Mouse (Mus musculus) C2C12 (cell line): Measurements from ENCODE around the gene Ctnnd2. TPM values are rescaled to one million over a fixed set of nuclear protein-coding genes. Genes with fewer than 3 reads are reported as not detected.

ENCODE experiments used
- H3K27me3 ChIP-seq: one replicate; pipeline ENCODE4 v1.6.1; 2011; ENCODE audit not compliant: control insufficient read depth, insufficient read depth, insufficient read length
- H3K36me3 ChIP-seq: one replicate; pipeline ENCODE4 v1.6.1; 2011; ENCODE audit not compliant: control insufficient read depth, insufficient read depth
- H3K4me3 ChIP-seq: one replicate; pipeline ENCODE4 v1.5.1; 2011; ENCODE audit warnings: mild to moderate bottlenecking, control low read depth; ENCODE audit not compliant: poor library complexity, insufficient read depth, severe bottlenecking
- H3K79me2 ChIP-seq: one replicate; pipeline ENCODE4 v1.6.1; 2011; ENCODE audit not compliant: control insufficient read depth, insufficient read depth
- H3K79me3 ChIP-seq: one replicate; pipeline ENCODE4 v1.6.1; 2011; ENCODE audit warnings: low read depth, control low read depth
- H3ac ChIP-seq: one replicate; pipeline ENCODE3; 2011; ENCODE audit warnings: low read depth; ENCODE audit not compliant: control insufficient read depth, insufficient read length
- CEBPB ChIP-seq: IDR thresholded peaks from one replicate; pipeline ENCODE4 v1.6.1; 2011; ENCODE audit warnings: low read depth, mild to moderate bottlenecking, control low read depth, moderate library complexity
- CTCF ChIP-seq: IDR thresholded peaks from one replicate; pipeline ENCODE4 v1.5.1; 2011; ENCODE audit not compliant: control insufficient read depth, insufficient read depth, insufficient read length
- FOSL1 ChIP-seq: IDR thresholded peaks from one replicate; pipeline ENCODE4 v1.8.0; 2011; ENCODE audit warnings: mild to moderate bottlenecking, low read length; ENCODE audit not compliant: poor library complexity, insufficient read depth, severe bottlenecking
- MAX ChIP-seq: IDR thresholded peaks from one replicate; pipeline ENCODE4 v1.6.1; 2011; ENCODE audit warnings: mild to moderate bottlenecking, control low read depth
- MYOD1 ChIP-seq: IDR thresholded peaks from one replicate; pipeline ENCODE4 v1.6.1; 2011; ENCODE audit warnings: low read depth; ENCODE audit not compliant: control insufficient read depth, insufficient read length
- MYOG ChIP-seq: IDR thresholded peaks from one replicate; pipeline ENCODE4 v1.6.1; 2011; ENCODE audit not compliant: control insufficient read depth, insufficient read length; ENCODE audit errors: extremely low read depth
- USF1 ChIP-seq: IDR thresholded peaks from one replicate; pipeline ENCODE4 v1.6.1; 2011; ENCODE audit warnings: low read depth, mild to moderate bottlenecking, control low read depth, moderate library complexity
- polyA plus RNA-seq: library from polyadenylated mRNA; unstranded; fragments of >200 nt; fragmentation: generic; extraction: Trizol; gene quantifications from one replicate; pipeline ENCODE4 v1.2.1, GENCODE M21; 2012; ENCODE audit warnings: missing spikeins

The Ctnnd2 gene
- polyA plus RNA-seq, 1 experiment, result 0.07 TPM

DNA sequence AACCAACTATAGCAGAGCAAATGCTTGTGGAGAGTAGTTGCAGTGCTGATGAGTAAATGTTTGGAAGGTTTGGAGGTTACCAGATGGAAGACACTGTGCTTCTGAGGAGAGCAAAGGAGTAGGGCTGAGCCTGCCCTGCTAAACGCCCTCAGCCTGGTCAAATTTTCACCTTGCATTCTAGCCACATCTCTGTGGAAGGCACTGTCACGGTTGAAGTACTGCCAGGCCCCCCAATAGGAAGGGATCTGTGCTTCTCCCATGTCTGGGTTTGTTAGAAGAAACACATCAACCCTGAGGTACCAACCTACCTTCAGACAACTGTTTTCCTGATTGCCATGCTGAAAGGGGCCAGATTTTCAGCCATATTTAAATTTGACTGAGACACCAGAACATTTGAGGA is 585.6 kb downstream of the Ctnnd2 start:
- H3ac ChIP-seq, result no peak overlapping the region
- no peaks in the 10 kb centered on the region for H3K36me3 ChIP-seq
- H3K27me3 ChIP-seq, result no peaks in the 10 kb centered on the region
- TF ChIP-seq USF1 (no peak), MAX (no peak), MYOD1 (no peak)
- H3K79me3 ChIP-seq, result no peaks in the 10 kb centered on the region
- H3K4me3 ChIP-seq, result no peak overlapping the region
- no peaks in the 10 kb centered on the region for H3K79me2 ChIP-seq

DNA sequence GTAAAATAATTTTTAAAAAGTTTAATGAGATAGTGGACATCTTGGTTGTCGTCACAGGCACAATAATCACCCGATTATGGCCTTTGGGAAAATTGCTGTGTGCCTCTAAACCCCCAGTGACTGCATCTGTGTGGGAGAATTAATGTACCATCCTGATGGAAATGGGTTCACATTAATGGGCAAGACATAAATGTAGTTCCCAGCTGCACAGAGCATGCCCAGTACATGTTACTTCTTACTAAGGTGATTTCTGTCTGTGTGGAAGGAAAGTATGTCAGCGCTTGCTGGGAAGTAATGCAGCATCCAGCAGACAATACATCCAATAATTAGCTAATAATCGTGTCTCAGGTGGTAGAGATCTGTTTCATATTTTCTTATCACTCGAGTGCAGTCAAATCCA is 589.8 kb downstream of the Ctnnd2 start:
- H3ac ChIP-seq, result no peak overlapping the region
- H3K79me2 ChIP-seq, result no peaks in the 10 kb centered on the region
- no peaks in the 10 kb centered on the region for H3K79me3 ChIP-seq
- TF ChIP-seq CEBPB, result no peak
- no peak for TF ChIP-seq MYOG
- no peak for TF ChIP-seq FOSL1
- TF ChIP-seq CTCF, result no peak
- TF ChIP-seq USF1, result no peak
- no peak for TF ChIP-seq MAX
- TF ChIP-seq MYOD1, result no peak
- no peaks in the 10 kb centered on the region for H3K36me3 ChIP-seq
- no peak overlapping the region for H3K4me3 ChIP-seq
- H3K27me3 ChIP-seq, result no peaks in the 10 kb centered on the region

DNA sequence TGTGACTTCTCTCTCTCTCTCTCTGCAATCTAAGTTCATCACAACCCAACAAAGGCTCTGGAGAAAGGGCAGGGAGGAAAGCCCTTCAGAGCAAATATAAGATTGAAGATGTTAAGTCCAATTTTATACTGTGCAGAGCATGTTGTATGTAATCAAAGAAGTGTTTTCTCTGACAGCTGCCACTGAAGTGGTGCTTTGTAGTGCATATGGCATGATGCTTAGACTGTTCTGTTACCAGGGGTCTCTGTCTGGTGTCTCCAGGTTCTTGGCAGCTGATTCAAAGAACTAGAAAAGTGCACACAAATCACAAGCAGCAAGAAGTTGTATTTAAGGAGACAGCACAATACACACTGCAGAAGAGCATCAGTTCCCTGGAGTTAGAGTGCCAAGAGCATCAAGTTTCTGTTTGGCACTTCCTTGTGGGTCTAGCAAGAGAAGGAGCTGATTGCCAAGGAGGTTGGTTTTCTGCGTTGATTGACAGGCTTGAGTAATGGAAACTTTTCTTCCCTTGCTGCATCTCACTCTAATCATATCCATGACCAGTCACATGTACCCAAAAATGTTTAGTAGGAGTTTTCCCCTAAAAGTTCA is 590.4 kb downstream of the Ctnnd2 start:
- Histone ChIP-seq H3K27me3 (no peaks in the 10 kb centered on the region), H3K79me2 (no peaks in the 10 kb centered on the region), H3K79me3 (no peaks in the 10 kb centered on the region), H3K36me3 (no peaks in the 10 kb centered on the region), H3ac (no peak overlapping the region), H3K4me3 (no peak overlapping the region)
- no peak for TF ChIP-seq FOSL1
- TF ChIP-seq MYOD1, result no peak
- TF ChIP-seq MAX, result no peak
- no peak for TF ChIP-seq USF1
- TF ChIP-seq MYOG, result no peak
- TF ChIP-seq CEBPB, result no peak
- no peak for TF ChIP-seq CTCF

DNA sequence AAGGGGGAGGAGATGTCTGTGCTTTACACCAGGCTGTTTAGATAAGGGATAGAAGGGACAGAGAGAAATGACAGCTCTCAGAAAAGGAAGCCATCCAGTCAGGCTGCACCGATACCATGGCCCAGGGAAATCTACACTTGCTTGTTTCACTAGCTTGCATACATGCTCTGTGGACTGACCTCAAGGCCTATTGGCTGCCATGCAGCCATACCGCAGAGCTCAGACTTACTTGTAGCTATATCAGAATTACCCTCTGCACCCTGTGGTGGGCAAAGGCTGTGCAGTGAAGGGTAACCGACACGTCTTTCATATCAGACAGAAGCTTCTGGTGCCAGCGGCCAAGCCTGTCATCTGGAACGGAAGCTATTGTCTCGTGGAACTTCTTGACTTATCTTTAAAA is 604.5 kb downstream of the Ctnnd2 start:
- Histone ChIP-seq H3K4me3 (no peak overlapping the region), H3K79me2 (no peaks in the 10 kb centered on the region), H3K27me3 (no peaks in the 10 kb centered on the region), H3K79me3 (no peaks in the 10 kb centered on the region), H3ac (no peak overlapping the region), H3K36me3 (no peaks in the 10 kb centered on the region)
- no peak for TF ChIP-seq CEBPB
- no peak for TF ChIP-seq MAX
- TF ChIP-seq MYOD1, result no peak
- no peak for TF ChIP-seq FOSL1
- no peak for TF ChIP-seq CTCF
- no peak for TF ChIP-seq USF1
- TF ChIP-seq MYOG, result no peak

DNA sequence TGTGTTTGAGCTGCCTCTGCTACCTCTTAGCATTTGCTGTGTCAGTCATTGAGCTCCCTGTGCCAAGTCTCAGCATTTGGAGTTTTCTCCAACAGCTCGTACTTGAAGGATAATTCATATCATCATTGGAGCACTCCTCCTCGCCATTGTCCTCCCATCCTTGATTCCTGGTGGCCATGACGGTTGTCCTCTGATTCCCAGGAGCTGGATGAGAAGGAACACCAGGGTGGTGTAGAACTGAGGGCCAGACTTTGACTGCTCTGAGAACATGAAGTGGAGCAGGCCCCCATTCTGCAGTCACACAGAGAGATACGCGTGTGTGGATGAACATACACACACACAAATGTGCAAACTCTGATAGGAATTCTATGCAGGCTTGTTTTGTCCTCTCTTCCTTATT is 605.4 kb downstream of the Ctnnd2 start:
- H3K36me3 ChIP-seq, result no peaks in the 10 kb centered on the region
- no peak for TF ChIP-seq MYOG
- no peak for TF ChIP-seq USF1
- no peak for TF ChIP-seq MYOD1
- no peak overlapping the region for H3K4me3 ChIP-seq
- H3ac ChIP-seq, result no peak overlapping the region
- no peaks in the 10 kb centered on the region for H3K27me3 ChIP-seq
- no peaks in the 10 kb centered on the region for H3K79me2 ChIP-seq
- H3K79me3 ChIP-seq, result no peaks in the 10 kb centered on the region

DNA sequence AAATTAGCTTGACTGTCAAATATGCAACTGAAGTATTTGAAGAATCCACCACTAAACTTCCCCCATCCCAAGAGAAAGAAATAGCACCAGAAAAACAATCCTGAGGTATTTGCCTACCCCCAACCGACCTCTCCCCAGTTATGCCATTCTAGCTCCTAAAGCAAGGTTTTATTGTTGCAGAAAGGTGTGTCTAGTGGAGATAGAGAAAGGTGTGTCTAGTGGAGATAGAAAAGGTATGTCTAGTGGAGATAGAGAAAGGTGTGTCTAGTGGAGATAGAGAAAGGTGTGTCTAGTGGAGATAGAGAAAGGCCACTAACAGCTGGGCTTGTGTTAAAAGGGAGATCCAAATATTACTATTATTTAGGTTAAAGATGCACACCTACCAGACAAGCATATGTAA is 607.5 kb downstream of the Ctnnd2 start:
- TF ChIP-seq CEBPB (no peak), USF1 (no peak), MYOG (no peak), FOSL1 (no peak), MYOD1 (no peak), MAX (no peak), CTCF (no peak)
- no peak overlapping the region for H3K4me3 ChIP-seq
- H3K79me3 ChIP-seq, result no peaks in the 10 kb centered on the region
- no peaks in the 10 kb centered on the region for H3K79me2 ChIP-seq
- no peak overlapping the region for H3ac ChIP-seq
- H3K27me3 ChIP-seq, result no peaks in the 10 kb centered on the region
- no peaks in the 10 kb centered on the region for H3K36me3 ChIP-seq
